Mouse (Mus musculus) limb, embryonic 12.5 days (tissue): Measurements from ENCODE around the gene Ing5. TPM values are rescaled to one million over a fixed set of nuclear protein-coding genes. Genes with fewer than 3 reads are reported as not detected.

Experiments
- polyA plus RNA-seq: library from polyadenylated mRNA; unstranded; fragments of >200 nt; fragmentation: Nextera tagmentation; extraction: Ambion mirVana; gene quantifications from 2 replicates; pipeline ENCODE4 v1.2.1, GENCODE M21; 2016

Ing5 gene
- polyA plus RNA-seq, 1 experiment from 2014 or later, result 16.8 TPM

Other genes starting within 250 kb of the Ing5 start
- gene Stk25, start 145.3 kb upstream of the Ing5 start, polyA plus RNA-seq, result 194 and 202 TPM in 2 replicates
- gene Bok, start 118.3 kb upstream of the Ing5 start, polyA plus RNA-seq, result 32.2 and 38.7 TPM in 2 replicates
- gene Atg4b, start 52.5 kb upstream of the Ing5 start, polyA plus RNA-seq, result 89.2 and 103 TPM in 2 replicates
- 52.8 and 53.1 TPM in 2 replicates for gene Thap4, start 49.1 kb upstream of the Ing5 start, polyA plus RNA-seq
- 278 and 281 TPM in 2 replicates for gene Dtymk, start 2.0 kb upstream of the Ing5 start, polyA plus RNA-seq
- gene D2hgdh, start 20.9 kb downstream of the Ing5 start, polyA plus RNA-seq, result 16.2 and 17.9 TPM in 2 replicates
- gene Gal3st2, start 57.3 kb downstream of the Ing5 start, polyA plus RNA-seq, result 0.31 and 0.64 TPM in 2 replicates
- gene Gal3st2b, start 114.3 kb downstream of the Ing5 start, polyA plus RNA-seq, result not detected in 2 replicates
- gene Gal3st2c, start 186.5 kb downstream of the Ing5 start, polyA plus RNA-seq, result not detected in 2 replicates
- gene Neu4, start 216.5 kb downstream of the Ing5 start, polyA plus RNA-seq, result not detected in 2 replicates
- gene Pdcd1, start 248.6 kb downstream of the Ing5 start, polyA plus RNA-seq, result not detected in 2 replicates